Mouse (Mus musculus): ENCODE measurements at regions not wholly inside any gene's neighbourhood (a gene's known extent, or its start where the extent isn't known, plus 50 kb on each side); places are given as distances from the start of the nearest gene placed in this dataset.

DNA sequence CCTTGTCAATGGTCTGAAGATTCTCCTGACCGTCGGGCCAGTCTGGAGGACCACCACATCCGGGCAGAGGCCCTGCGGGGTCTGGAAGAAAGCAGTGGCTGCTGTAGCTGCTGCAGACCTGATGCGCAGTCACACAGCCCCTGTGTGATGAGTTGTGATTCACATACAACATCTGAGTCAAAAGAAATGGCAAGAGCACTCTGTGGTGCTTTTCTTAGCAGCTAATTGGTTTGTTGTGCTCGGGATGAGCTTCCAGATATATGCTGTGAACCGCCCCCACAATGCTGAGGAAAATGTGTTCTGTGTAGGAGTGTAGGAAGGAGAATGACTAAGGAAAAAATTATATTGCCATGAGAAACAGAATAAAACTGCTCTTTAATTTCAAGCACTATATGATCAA lies 290.6 kb downstream of the Fam84a start:
- no peak for TF ChIP-seq POLR2A (IDR thresholded peaks at IDR 0.05; ENCODE audit: extremely low read depth, insufficient read depth, low read length)
- no peak for TF ChIP-seq CTCF (IDR thresholded peaks at IDR 0.05; ENCODE audit: extremely low read depth, insufficient read depth, low read length)

Measured in cortical plate, adult 2 months (tissue).